Mouse (Mus musculus) lung, embryonic 14.5 days (tissue): ENCODE measurements around the gene Ager. TPM values are rescaled to one million over a fixed set of nuclear protein-coding genes. Genes with fewer than 3 reads are reported as not detected.

Experiments
- ATAC-seq: fragments of 200-750 bp; cut with Nextera tagmentation; 2 replicates; pipeline ENCODE4 v1.8.0; 2017; ENCODE audit warnings: mild to moderate bottlenecking, moderate TSS enrichment, moderate library complexity; ENCODE audit not compliant: insufficient read depth
- DNase-seq: peaks from one replicate; pipeline ENCODE4 v3.0.0-alpha.2; 2015
- H3K27ac ChIP-seq: fragments of 300-500 bp; sonication (generic); 2 replicates; pipeline ENCODE4 v1.5.1; 2014; ENCODE audit warnings: low read depth, mild to moderate bottlenecking, moderate library complexity
- H3K27me3 ChIP-seq: fragments of 300-500 bp; sonication (generic); 2 replicates; pipeline ENCODE4 v1.6.1; 2014; ENCODE audit warnings: low read length, control low read depth; ENCODE audit not compliant: insufficient read depth
- H3K36me3 ChIP-seq: fragments of 300-500 bp; sonication (generic); 2 replicates; pipeline ENCODE4 v1.6.1; 2014; ENCODE audit warnings: control low read depth; ENCODE audit not compliant: insufficient read depth
- H3K4me1 ChIP-seq: fragments of 300-500 bp; sonication (generic); 2 replicates; pipeline ENCODE4 v1.6.1; 2014; ENCODE audit warnings: antibody characterized with exemption, control low read depth; ENCODE audit not compliant: insufficient read depth
- H3K4me2 ChIP-seq: fragments of 300-500 bp; sonication (generic); 2 replicates; pipeline ENCODE4 v1.6.1; 2014; ENCODE audit warnings: mild to moderate bottlenecking
- H3K4me3 ChIP-seq: fragments of 300-500 bp; sonication (generic); 2 replicates; pipeline ENCODE4 v1.5.1; 2014; ENCODE audit warnings: low read depth, low read length
- H3K9ac ChIP-seq: fragments of 300-500 bp; sonication (generic); 2 replicates; pipeline ENCODE4 v1.6.1; 2014
- H3K9me3 ChIP-seq: fragments of 300-500 bp; sonication (generic); 2 replicates; pipeline ENCODE4 v1.6.1; 2016; ENCODE audit warnings: low read depth, low read length, control low read depth
- CTCF ChIP-seq: IDR thresholded peaks from 2 replicates; pipeline ENCODE4 v1.5.1; 2016; ENCODE audit warnings: antibody characterized with exemption, low read depth
- WGBS: fragments of 180-500 bp; shearing (Covaris S2); extraction: QIAGEN DNeasy Blood & Tissue Kit; methylation state at CpG from one replicate; pipeline ENCODE4 v1.1.7; 2014; 5-methylcytosine and 5-hydroxymethylcytosine counted together
- polyA plus RNA-seq: library from polyadenylated mRNA; unstranded; fragments of >200 nt; fragmentation: Nextera tagmentation; extraction: Ambion mirVana; gene quantifications from 2 replicates; pipeline ENCODE4 v1.2.1, GENCODE M21; 2014

The Ager gene
- polyA plus RNA-seq, 1 experiment from 2014 or later: 64.7 TPM

GRCm38 (mm10) chr17:34626062-34626772 lies 28.6 kb downstream of the Ager start:
- WGBS: 44% methylated on average over 16 of the region's 16 CpGs
- ATAC-seq: no peak

DNA sequence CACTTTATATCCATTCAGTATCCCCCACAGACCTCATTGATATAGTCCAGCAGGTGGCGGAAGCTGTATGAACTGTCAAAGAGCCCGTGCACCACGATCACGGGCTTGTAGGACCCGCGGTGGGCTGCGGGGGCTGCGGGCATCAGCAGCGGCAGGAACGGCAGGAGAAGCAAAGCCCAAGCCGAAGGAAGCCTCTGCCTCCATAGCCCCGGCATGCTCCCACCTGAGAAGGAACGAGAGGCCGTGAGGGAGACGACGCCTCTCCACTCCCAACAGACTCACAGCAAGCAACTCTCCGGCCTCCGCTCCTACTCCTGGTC lies 29.1 kb downstream of the Ager start:
- H3K4me3 ChIP-seq: peak overlapping the region; percentile 69
- peaks cover 16% of the 10 kb centered on the region; the same call in 1 of the 2 replicates for H3K4me1 ChIP-seq
- no peaks in the 10 kb centered on the region for H3K9me3 ChIP-seq
- DNase-seq: peak; percentile 76
- peak; percentile 18 for ATAC-seq
- H3K27ac ChIP-seq: peak overlapping the region; percentile 76
- peak overlapping the region; percentile 92 for H3K4me2 ChIP-seq
- H3K27me3 ChIP-seq: peaks cover 29% of the 10 kb centered on the region
- peak; percentile 69 for TF ChIP-seq CTCF
- peak overlapping the region; percentile 73 for H3K9ac ChIP-seq
- under 1% methylated on average over 18 of the region's 18 CpGs for WGBS
- H3K36me3 ChIP-seq: peaks cover 12% of the 10 kb centered on the region; the same call in 1 of the 2 replicates

More at GRCm38 (mm10) chr17:34626062-34626772, 28.6 kb downstream of the Ager start:
- Histone ChIP-seq H3K27me3 (peaks cover 24% of the 10 kb centered on the region), H3K27ac (peak overlapping the region; percentile 76; the same call in 1 of the 2 replicates), H3K9me3 (no peaks in the 10 kb centered on the region), H3K4me3 (peak overlapping the region; percentile 69), H3K36me3 (peaks cover 12% of the 10 kb centered on the region; the same call in 1 of the 2 replicates), H3K4me2 (peak overlapping the region; percentile 92), H3K4me1 (peaks cover 16% of the 10 kb centered on the region; the same call in 1 of the 2 replicates), H3K9ac (peak overlapping the region; percentile 73)
- TF ChIP-seq CTCF: no peak
- DNase-seq: no peak

GRCm38 (mm10) chr17:34627093-34627942 lies 29.7 kb downstream of the Ager start:
- Histone ChIP-seq H3K27ac (peak overlapping the region; percentile 95), H3K36me3 (peaks cover 9% of the 10 kb centered on the region; the same call in 1 of the 2 replicates), H3K9ac (peak overlapping the region; percentile 73), H3K4me2 (peak overlapping the region; percentile 92), H3K27me3 (peaks cover 35% of the 10 kb centered on the region), H3K4me1 (peaks cover 16% of the 10 kb centered on the region; the same call in 1 of the 2 replicates), H3K9me3 (no peaks in the 10 kb centered on the region), H3K4me3 (peak overlapping the region; percentile 69)
- no peak for TF ChIP-seq CTCF
- under 1% methylated on average over 40 of the region's 45 CpGs for WGBS
- peak; percentile 94 for DNase-seq
- ATAC-seq: peak; percentile 80

DNA sequence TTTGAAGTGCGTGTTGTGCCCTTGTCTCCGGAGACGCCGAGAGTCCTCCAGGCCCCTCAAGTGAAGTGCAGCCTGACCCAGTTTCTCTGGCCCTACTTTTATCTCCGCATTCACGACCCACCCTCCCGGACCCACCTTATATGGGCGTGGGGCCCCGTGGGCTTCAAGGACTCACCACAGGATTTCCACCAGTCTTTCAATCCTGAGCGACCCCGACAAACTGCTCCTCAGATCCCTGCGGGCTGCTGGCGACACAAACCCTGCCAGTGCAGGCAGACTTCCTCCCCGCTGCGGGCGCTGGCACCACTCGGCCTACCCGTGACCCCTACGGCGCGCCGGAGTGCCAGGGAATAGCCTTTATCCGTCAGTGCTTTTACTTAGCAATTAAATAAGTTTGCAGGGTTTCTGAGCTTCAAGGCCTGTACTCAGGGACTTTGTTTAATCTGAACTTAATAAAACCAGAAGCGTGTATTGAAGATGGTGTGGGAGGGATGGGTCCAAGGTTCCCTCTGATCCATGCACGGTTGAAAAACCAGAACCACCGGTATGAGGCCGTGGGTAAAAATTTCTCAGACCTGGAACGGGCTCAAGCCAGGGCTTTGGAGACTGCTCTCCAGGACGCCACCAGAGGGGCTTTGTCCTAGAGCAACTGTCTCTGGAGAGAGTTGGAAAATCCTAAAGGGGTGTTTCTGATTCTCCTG lies 30.4 kb downstream of the Ager start, which contains the start of gene Ppt2:
Ppt2 (minus strand) TSS at position 568 of the 701 bp plus-strand sequence.
- peak within 1 kb of the TSS; percentile 69 for H3K4me3 ChIP-seq
- 3% methylated on average over 29 of the region's 29 CpGs for WGBS
- H3K9me3 ChIP-seq: no peaks in the 10 kb centered on the region
- DNase-seq: peak; percentile 59
- peak within 1 kb of the TSS; percentile 73 for H3K9ac ChIP-seq
- no peak for TF ChIP-seq CTCF
- ATAC-seq: no peak
- H3K27me3 ChIP-seq: peaks cover 41% of the 10 kb centered on the region
- H3K4me1 ChIP-seq: peaks cover 16% of the 10 kb centered on the region; the same call in 1 of the 2 replicates
- peak within 1 kb of the TSS; percentile 92 for H3K4me2 ChIP-seq
- H3K27ac ChIP-seq: peak within 1 kb of the TSS; percentile 95
- peaks cover 6% of the 10 kb centered on the region; the same call in 1 of the 2 replicates for H3K36me3 ChIP-seq

DNA sequence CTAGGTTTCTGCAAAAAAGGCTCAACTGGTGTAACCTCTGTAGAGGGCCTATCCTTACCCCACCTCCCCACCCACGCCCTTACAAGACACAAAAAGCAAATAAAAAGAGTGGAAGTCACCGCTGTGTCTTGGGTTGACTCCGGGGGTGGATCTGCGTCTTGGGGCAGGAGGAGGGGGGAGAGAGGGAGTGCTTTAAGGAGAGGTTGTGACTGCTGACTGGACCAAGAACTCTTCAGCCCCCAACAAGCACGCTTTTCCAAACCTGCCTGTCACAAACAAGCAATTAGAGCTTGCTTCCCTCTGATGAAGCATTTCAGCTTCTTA lies 30.9 kb downstream of the Ager start:
- no peak for ATAC-seq
- Histone ChIP-seq H3K27ac (peak overlapping the region; percentile 95; the same call in 1 of the 2 replicates), H3K36me3 (peaks cover 6% of the 10 kb centered on the region; the same call in 1 of the 2 replicates), H3K4me1 (peaks cover 16% of the 10 kb centered on the region; the same call in 1 of the 2 replicates), H3K9me3 (no peaks in the 10 kb centered on the region), H3K4me3 (peak overlapping the region; percentile 69), H3K27me3 (peaks cover 46% of the 10 kb centered on the region), H3K9ac (peak overlapping the region; percentile 73), H3K4me2 (peak overlapping the region; percentile 92)
- WGBS: 31% methylated on average over 5 of the region's 5 CpGs
- no peak for DNase-seq
- TF ChIP-seq CTCF: no peak

GRCm38 (mm10) chr17:34629221-34629751 lies 31.6 kb downstream of the Ager start, which contains the start of gene Prrt1:
Prrt1 (plus strand) TSS chr17:34629533.
- peak within 1 kb of the TSS; percentile 69 for H3K4me3 ChIP-seq
- peaks cover 51% of the 10 kb centered on the region for H3K27me3 ChIP-seq
- H3K4me2 ChIP-seq: peak within 1 kb of the TSS; percentile 92
- no peaks in the 10 kb centered on the region for H3K9me3 ChIP-seq
- no peak for ATAC-seq
- peak; percentile 65 for DNase-seq
- TF ChIP-seq CTCF: no peak
- peaks cover 16% of the 10 kb centered on the region; the same call in 1 of the 2 replicates for H3K4me1 ChIP-seq
- under 1% methylated on average over 16 of the region's 16 CpGs for WGBS
- peaks cover 6% of the 10 kb centered on the region; the same call in 1 of the 2 replicates for H3K36me3 ChIP-seq
- H3K9ac ChIP-seq: peak within 1 kb of the TSS; percentile 73
- peak within 1 kb of the TSS; percentile 95; the same call in 1 of the 2 replicates for H3K27ac ChIP-seq
